Mouse (Mus musculus) brain, adult 2 months (tissue): ENCODE data around the gene Bckdhb.
"Not testable (repeated sequence)": the region's sequence is repeated elsewhere in the genome, so short reads cannot be mapped to it uniquely, and the experiment has no call there.

ENCODE experiments used
- DNase-seq: peaks from one replicate; pipeline ENCODE4 v3.0.0; 2011; ENCODE audit warnings: low read depth, low spot score

Gene Bckdhb

DNA sequence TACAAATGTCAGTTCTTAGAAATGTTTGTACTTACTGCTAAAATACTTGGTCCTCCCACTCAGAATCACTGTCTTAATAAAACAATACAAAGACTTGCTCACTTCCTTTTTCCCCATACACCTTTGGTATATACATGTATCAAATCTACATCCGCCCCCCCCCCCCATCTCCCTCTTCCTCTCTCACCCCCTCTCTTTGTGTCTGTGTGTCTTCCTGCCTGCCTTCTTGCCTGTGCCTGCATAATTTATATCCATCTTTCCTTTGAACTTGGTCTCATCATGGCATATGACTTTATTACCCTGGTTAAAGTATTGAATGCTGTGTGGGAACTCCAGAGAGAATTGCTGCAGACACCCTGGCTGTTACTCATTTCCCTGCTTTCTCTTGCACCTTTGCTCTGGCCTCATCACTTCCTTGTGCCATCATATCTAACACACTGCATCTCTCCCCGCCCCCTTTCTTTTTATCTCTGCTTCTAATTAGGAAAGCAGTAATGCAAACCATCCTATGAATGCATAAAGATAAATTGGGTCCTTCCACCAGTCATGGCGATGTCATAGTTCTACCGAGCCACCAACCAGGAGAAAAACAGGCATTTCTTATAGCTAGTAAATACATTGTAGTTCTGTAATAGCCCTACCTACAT is 116.8 kb downstream of the Bckdhb start:
- DNase-seq, result no peak

DNA sequence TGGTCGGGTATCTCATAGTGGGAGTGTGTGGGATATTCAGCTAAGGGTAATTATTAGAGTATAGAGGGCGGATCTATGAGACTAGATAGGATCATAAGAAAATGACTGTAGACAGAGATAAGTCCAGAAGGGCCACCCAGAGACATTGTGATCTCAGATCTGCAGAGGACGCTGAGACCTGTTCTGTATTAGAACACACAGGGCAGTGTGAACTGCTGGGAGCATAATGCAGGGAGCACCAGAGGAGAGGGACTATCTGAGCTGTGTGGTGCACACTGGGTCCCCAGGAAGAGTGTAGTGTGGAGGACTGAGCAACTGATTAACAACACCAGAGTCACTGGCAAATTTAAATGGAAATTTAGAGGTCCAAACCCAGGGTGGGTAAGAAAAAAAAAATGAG is 117.6 kb downstream of the Bckdhb start:
- no peak for DNase-seq

DNA sequence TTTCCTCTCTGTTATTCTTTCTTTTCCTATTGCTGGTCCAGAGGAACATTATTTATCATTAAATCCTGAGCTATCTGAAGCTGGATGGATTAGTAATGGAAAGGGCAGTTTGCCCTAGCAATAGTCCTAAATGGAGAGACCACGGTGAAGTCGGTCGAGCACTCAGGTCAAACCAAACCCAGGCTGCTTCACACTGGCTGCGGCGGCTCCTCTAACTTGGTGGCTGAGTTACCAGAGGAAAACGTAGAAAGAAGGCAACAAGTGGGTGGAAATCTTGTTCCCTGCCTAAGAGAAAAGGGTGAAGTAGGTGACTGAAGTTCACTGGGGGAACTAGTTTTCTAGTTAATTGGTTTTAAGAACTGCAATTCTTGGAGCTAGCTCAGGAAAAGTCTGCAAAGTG is 119.2 kb downstream of the Bckdhb start:
- no peak for DNase-seq

DNA sequence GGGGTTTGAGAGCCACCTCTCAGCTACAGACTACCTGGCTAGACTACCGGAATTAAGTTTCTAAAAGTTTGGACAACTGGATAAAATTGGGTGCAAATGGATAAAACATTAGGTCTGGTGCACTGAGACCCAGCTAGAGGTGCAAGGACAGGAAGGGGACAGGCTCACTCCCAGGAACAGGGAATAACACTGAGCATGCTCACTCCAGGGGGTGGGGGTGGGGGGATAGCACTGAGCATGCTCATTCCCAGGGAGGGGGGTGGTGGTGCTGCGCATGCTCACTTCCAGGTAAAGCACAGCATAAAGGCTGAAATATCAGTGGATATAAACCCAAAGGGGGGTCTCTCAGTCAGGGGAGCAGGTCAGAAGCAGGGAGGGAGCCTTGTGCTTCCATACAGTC is 120.7 kb downstream of the Bckdhb start:
- no peak for DNase-seq

DNA sequence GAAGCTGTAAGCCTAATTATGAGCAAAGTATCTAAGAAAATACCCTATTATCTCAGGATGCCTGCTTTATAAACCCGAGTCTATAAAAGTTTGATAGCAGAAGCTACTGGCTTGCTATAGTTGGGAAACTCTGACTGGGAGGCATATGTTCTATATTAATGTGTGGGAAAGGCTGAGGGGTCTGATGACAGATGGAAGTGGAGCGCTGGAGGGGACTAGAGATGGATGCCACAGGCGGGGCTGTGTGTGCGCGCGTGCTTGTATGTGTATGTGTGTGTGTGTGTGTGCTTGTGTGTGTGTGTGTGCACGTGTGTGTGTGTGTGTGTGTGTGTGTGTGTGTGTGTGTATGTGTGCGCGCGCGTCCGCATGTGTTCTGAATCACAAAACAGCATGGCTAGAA is 121.4 kb downstream of the Bckdhb start:
- no peak for DNase-seq

DNA sequence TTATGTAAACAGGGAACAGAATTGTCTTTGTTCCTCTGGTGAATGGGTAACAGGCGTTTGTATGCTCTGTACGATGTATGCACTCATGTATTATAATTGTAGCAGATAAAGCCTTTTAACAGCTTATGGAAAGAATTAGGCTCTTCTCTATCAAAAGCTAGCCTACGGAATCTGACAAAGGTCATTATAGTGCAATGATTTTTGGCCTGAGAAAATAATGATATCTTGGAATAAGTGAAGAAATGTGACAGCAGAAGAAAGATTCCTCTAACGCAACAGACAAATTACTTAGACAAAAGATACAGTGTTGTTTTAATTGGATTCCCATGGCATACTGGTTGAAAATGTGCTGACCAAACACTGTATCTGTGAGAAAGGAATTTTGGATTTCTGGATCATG is 122.0 kb downstream of the Bckdhb start:
- no peak for DNase-seq

DNA sequence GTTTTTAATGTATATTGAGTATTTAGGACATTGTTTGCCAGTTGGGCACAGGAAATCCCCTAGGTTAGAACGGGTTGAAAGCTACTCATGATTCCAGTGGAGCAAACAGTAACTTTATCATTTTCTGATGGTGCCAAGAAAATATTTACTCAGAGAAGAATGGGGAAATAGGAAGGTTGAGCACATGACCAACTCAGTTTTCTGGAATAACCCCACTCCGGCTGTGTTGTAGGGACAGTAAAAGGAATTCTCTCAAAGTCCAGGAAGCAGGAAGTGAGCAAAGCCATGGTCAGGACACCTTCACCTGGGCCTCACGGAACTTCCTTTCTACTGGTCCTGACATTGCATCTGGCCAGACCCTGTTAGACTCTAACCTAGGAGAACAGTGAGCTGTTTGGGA is 122.5 kb downstream of the Bckdhb start:
- no peak for DNase-seq

DNA sequence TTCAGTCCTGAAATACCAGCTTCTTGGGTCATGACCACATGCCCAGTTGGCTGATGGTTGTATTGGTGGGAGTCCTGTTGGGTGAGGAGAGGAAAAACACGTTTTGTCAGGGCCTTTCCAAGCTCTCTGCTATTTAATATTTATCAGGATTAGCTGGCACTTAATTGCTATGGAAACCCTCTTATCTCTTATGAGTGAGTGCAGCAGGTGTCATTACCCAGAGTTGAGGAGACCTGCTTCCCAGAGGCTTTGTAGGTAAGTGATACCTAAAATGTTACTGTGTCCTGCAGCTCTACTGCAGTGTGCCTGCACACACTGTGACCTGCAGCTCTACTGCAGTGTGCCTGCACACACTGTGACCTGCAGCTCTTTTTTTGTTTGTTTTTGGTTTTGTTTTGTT is 124.2 kb downstream of the Bckdhb start:
- no peak for DNase-seq

DNA sequence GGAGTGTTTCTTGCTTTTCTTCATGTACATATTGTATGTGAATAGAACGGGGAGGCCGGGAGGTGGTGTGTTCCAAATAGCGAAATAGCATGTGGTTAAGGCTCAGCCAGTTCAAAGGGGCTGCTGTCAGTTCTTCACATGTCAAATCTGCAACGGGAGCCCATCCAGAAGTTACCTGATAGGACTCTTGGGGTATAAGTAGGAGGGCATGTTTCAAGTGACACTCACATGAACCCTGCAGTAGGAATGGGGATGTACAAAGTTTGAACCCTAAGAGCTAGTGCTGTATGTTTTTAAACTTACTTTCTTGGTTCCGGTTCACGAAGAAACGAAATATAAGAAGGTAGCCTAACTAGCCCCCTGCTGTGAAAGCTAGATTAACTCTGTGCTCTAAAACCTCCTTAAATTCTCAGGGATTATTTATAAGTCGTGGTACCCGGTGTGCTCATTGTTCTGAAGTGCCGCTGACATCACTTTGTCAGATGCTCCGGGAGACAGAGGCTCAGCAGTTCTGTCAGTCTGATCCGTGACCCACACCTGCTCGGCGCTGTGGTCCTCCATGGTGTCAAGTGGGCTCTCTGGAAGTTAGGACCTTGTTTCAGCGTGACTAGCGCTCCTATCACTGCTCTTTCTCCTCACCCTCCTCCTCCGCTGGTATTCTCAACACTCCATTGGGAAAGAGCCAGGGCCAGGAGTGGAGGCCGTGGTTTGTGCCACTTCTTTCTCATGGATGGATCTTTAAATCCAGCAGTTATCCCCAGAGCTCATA is 126.1 kb downstream of the Bckdhb start:
- no peak for DNase-seq

DNA sequence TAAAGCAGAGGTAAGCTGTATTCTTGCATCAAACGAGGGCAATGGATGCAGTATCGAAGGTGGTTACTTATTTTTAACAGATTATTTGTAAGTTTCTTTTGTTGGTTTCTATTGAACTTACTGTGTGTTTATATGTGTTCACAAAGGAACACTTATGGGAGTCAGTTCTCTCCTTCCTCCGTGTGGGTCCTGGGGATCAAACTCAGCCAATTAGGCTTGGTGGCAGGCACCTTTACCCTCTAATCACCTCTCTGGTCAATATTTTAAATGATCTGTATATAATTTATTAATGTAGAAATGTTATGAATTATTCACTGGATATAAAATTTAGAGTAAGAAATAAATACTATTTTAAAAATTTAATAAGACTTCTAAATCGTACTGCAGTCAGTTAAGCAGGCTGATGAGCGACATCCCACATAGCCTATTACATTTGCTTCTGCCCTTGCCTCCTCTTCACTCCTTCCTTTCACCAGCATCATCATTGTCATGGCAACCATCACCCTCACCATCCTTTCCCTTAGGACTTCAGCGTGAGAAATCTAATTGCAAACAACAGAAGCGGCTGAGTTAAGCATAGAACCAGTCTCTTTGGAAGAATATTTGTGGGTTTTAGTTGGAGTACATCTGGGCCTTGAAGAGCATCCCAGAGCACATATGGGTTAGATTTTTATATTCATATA is 130.3 kb downstream of the Bckdhb start:
- DNase-seq, result peak; percentile 70

DNA sequence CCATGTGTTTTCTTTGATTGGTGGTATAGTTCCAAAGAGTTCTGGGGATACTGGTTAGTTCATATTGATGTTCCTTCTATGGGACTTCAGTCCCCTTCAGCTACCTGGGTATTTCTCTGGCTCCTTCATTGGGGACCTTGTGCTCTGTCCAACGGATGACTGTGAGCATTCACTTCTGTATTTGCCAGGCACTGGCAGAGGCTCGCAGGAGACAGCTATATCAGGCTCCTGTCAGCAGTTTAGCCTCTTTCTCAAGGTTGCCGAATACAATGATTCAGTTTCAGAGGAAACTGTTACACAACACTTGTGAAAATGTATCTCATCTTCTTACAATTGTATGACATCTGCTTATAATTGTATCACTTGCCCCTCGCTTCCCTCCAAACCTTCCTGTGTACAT is 135.8 kb downstream of the Bckdhb start:
- DNase-seq, result not testable (repeated sequence)

DNA sequence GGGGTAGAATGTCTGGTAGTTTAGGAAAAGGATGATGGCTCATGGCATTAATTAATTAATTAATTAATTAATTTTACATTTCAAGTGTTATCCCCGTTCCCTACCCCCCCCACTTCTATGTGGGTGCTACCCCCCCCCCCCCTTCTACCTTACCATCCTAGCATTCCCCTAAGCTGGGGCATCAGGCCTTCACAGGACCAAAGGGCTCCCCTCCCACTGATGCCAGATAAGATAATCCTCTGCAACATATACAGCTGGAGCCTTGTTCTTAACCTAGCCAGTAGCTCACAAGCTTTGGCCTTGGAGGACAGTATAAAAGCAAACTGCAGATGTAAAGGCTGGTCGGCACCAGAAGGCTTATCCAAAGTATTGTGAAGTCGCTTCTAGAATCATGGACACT is 138.7 kb downstream of the Bckdhb start:
- DNase-seq, result no peak

DNA sequence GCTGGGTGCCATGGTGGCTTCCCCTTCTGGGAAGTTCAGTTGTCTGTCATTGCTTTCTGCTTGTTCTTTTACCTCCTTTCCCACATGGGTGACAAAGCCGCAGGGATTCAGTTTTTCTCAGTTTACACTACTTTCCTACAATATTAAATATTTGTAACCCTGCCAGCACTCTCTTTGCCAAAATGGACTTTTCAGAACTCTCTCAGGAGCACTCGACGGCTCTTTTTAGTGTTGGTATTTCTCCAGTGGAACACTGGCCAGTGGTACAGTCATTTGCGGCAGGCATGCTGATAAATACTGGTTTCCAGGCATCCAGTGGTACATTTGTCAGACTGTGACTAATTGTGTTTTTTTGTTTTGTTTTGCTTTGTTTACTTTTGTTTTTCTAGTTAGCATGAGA is 139.2 kb downstream of the Bckdhb start:
- no peak for DNase-seq

DNA sequence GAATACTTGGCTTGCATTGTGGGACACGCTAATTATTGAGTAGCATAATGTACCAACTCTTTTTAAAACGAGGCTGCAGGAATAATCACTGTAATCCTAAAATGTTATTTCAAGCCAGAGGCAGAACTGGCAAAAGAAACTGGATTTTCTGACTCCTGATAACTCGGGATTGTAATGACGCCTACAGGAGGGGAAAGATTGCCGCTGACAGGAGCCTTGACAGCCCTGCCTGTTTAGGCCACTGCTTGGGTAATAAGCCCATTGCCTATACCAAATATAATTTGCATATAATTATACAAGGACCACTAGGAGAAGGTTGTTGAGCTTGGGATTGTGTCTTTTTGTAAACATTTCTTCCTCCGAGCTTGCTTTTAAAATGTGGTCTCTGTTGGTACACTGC is 145.3 kb downstream of the Bckdhb start:
- no peak for DNase-seq

DNA sequence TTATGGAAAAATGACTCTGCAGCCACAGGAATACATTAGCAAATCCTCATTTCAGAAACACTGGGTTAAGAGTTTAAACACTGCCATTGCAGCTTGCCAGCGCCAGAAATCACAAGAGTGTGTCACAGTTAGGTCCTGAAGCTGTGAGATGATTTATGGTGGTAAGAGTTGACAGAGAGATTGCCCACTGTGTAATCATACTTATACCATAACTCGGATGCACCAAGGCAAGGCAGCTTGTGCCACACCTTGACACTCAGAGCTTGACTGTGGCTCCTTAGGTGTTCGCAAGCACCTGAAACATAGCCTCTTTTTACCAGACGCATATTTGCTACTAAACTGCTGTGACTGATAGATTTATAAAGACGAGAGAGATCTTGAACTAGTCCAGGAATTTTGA is 145.8 kb downstream of the Bckdhb start:
- DNase-seq, result no peak

DNA sequence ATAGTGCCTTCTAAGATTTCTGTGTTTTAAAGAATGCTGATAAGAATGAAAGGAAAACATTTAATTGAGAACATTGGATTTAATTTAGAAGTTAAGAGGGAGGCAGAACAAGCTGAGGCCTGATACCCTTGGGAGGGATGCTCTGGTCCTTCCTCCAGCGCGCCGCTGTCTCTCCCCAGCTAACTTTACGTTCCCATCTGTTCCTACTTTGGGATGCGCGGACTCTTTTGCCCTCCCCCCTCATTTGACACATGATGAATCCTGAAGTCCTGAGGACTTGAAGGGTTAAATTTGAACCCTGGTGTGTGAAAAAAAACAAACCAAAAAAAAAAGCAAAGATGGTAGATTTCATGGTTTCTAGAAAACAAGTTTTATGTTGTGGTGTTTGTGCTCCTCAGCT is 147.6 kb downstream of the Bckdhb start:
- DNase-seq, result no peak

DNA sequence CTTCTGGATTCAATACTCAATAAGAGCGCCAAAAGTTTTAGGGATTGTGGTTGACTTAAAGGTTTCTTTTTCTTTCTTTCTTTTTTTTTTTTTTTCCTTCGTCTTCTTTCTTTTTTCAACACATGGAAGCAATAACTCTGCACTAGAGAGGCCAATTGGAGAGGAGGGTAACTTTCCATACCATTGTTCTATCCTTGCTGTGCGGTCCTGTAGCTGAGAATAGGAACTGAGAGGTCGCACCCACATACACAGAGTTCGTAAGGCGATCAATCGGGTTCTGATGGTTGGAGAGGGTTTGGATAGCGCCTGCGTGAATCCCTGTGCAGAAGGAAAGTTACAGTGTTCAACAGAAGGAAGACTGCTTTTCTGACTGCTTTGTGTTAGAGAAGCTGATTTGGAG is 148.3 kb downstream of the Bckdhb start:
- DNase-seq, result no peak

DNA sequence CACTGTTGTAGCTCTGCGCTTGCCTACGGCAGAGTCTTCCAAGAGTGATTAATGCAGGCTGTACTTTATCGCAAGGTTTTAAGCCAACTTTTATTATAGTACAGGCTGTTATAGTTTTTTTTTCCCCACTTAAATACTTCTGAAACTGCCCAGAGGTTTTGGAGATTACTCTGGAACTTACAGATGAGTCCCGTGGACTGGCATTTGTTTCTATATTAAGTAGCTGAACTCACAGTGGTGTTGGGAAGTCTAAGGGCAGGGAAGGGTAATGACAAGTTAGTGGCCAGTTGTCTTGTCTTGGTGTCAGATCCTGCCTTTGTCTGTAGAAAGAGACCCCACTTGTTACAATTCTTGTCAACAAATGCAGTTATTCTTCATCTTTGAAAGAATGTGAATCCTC is 158.6 kb downstream of the Bckdhb start:
- DNase-seq, result no peak

DNA sequence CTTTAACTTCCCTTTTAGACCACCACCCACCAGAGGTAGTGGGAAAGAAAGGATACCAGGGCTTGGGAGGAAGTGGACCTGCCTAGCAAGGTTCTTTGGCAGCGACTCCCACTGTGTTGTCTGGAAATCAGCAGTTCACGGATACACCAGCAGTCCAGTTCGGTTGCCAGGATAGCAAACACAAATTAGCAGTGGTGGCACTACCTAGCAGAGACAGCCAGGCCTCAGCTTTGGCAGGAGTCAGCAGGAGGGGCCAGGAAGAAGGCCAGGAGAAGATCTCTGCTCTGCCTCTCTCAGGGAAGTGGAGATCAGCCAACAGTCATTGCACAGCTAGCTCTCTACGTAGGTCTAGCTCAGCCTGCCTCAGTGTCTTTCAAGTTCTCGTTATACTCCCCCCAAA is 159.7 kb downstream of the Bckdhb start:
- peak; percentile 44 for DNase-seq

DNA sequence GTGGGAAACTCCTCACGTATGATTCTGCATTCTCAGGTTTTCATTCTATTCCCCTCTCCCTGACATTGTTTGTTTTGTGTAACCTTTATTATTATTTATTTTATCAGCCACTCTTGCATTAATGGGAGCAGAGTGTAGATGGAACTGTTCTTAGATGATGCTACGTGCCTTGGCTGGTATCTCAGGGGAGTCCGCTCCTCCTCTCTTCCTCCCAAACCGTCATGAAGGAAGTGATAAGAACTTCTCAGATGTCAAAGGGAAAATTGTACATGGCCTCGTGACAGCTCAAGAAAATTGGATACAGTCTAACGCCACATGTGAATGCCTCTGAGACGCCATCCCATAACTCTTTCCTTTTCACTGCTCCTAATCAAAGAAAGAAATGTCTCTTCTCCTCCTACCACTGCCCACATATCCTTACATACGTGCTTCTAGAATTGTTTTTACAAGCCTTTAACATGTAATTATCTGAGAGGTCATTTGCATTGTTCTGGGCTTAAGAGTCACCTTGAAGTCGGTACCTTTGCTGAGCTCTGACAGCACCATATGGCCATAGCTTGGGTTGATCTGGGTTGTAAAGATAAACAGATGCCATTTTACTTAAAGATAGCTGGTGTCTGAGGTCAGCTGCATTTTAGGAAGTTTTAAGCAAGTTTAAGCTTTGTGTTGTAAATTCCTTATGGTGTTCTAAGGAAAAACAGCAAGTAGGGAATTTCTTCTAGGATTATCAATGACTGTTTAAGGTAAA is 165.5 kb downstream of the Bckdhb start:
- no peak for DNase-seq

DNA sequence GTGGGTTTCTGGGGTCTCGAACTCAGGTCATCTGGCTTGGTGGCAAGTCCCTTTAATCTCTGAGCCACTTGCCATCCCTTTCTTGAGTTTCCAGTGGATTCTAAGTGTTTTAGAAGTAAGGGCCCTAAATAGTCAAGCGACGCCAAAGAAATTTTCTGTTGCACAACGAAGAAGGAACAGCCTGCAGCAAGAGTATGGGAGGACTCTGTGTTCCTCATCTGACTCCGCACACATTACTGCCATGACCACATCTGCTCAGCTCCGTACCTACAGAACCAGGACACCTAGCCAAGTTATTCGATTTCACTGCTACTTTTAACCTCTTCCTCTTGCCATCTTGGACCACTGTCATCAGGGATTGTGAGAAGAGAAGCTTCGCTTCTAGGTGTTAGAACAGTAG is 168.0 kb downstream of the Bckdhb start:
- DNase-seq, result no peak

DNA sequence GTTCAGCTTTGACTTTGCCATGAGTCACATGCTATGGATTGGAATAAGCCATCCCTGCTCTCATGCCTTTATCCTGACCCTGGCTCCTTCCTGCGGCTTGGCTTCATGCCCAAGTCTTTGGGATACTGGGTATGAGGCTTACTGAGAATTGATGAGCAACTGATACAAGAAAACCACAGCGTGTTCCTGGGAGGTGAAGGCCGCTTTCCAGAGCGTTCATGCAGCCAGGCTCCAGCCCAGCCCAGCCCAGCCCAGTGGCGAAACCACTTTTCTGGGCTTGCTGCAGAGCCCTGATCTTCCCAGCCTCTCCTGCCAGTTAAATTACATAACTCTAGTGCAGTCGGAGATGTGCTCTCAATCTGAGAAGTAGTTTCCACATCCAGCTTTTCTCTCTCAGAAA is 169.2 kb downstream of the Bckdhb start:
- DNase-seq, result peak; percentile 62
